Mouse (Mus musculus) kidney, postnatal 10 days (tissue): ENCODE data around the gene Cage1.
A peak's percentile ranks its signal among the peaks of the same experiment; 100 is the strongest.

Source experiments
- DNase-seq: peaks from one replicate; pipeline ENCODE4 v3.0.0; 2021; ENCODE audit warnings: mixed read lengths

Gene Cage1

DNA sequence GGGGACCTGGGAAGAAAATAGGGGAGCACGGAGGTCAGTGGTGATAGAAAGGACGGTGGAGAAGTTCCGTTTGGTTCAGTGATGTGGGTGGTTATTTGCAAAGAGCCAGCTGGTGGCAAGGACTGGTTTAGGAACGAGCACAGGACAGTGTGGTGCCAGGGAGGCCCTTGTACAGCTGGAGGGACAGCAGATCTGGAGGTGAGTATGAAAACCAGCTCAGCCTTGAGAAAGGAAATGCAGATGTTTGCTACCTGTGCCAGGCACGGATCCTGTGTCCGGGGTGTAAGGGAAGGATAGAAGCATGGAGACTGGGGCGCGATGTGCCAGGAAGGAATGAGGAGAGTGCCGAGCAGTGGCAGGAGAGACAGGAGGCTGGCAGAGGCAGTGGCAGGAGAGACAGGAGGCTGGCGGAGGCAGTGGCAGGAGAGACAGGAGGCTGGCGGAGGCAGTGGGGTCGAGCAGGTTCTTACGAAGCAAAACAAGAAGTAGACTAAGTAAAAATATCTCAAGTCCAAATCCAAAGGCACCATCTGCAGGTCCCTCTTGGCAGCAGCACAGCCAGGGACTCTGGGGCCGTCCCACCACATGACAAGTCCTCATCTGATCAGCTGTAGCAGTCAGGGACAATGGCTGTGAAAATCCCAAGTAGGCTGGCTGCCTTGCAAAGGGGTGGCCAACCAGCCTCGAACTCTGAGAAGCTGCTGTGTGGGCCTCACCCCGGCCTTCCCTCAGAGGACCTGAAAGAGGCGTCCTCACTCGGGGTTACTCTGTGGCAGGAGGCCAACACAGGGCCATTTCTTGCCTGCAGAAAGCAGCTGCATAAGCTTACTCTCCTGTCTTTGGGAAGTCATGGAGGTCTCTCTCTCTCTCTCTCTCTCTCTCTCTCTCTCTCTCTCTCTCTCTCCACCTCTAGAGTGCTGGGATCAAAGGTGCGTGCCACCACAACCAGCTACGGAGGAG, 72.5 kb downstream of the Cage1 start:
- no peak for DNase-seq

- peak; percentile 85 for DNase-seq
Observed at GRCm38 (mm10) chr13:37963354-37964007, 73.4 kb downstream of the Cage1 start.

- DNase-seq, result no peak
Observed at GRCm38 (mm10) chr13:37962541-37962940, 74.3 kb downstream of the Cage1 start.

- DNase-seq, result no peak
Observed at GRCm38 (mm10) chr13:37959936-37960335, 76.9 kb downstream of the Cage1 start.

- DNase-seq, result no peak
Observed at GRCm38 (mm10) chr13:37959239-37959907, 77.5 kb downstream of the Cage1 start.

GRCm38 (mm10) chr13:37958498-37959238, 78.2 kb downstream of the Cage1 start:
- DNase-seq, result no peak
